Mouse (Mus musculus) C2C12 (cell line): ENCODE results near the gene Ptma. TPM values are rescaled to one million over a fixed set of nuclear protein-coding genes. Genes with fewer than 3 reads are reported as not detected.

ENCODE experiments used
- H3K27me3 ChIP-seq: one replicate; pipeline ENCODE4 v1.6.1; 2011; ENCODE audit not compliant: control insufficient read depth, insufficient read depth, insufficient read length
- H3K36me3 ChIP-seq: one replicate; pipeline ENCODE4 v1.6.1; 2011; ENCODE audit not compliant: control insufficient read depth, insufficient read depth
- H3K4me3 ChIP-seq: one replicate; pipeline ENCODE4 v1.5.1; 2011; ENCODE audit warnings: mild to moderate bottlenecking, control low read depth; ENCODE audit not compliant: poor library complexity, insufficient read depth, severe bottlenecking
- H3K79me2 ChIP-seq: one replicate; pipeline ENCODE4 v1.6.1; 2011; ENCODE audit not compliant: control insufficient read depth, insufficient read depth
- H3K79me3 ChIP-seq: one replicate; pipeline ENCODE4 v1.6.1; 2011; ENCODE audit warnings: low read depth, control low read depth
- H3ac ChIP-seq: one replicate; pipeline ENCODE3; 2011; ENCODE audit warnings: low read depth; ENCODE audit not compliant: control insufficient read depth, insufficient read length
- CEBPB ChIP-seq: IDR thresholded peaks from one replicate; pipeline ENCODE4 v1.6.1; 2011; ENCODE audit warnings: low read depth, mild to moderate bottlenecking, control low read depth, moderate library complexity
- CTCF ChIP-seq: IDR thresholded peaks from one replicate; pipeline ENCODE4 v1.5.1; 2011; ENCODE audit not compliant: control insufficient read depth, insufficient read depth, insufficient read length
- FOSL1 ChIP-seq: IDR thresholded peaks from one replicate; pipeline ENCODE4 v1.8.0; 2011; ENCODE audit warnings: mild to moderate bottlenecking, low read length; ENCODE audit not compliant: poor library complexity, insufficient read depth, severe bottlenecking
- MAX ChIP-seq: IDR thresholded peaks from one replicate; pipeline ENCODE4 v1.6.1; 2011; ENCODE audit warnings: mild to moderate bottlenecking, control low read depth
- MYOD1 ChIP-seq: IDR thresholded peaks from one replicate; pipeline ENCODE4 v1.6.1; 2011; ENCODE audit warnings: low read depth; ENCODE audit not compliant: control insufficient read depth, insufficient read length
- MYOG ChIP-seq: IDR thresholded peaks from one replicate; pipeline ENCODE4 v1.6.1; 2011; ENCODE audit not compliant: control insufficient read depth, insufficient read length; ENCODE audit errors: extremely low read depth
- USF1 ChIP-seq: IDR thresholded peaks from one replicate; pipeline ENCODE4 v1.6.1; 2011; ENCODE audit warnings: low read depth, mild to moderate bottlenecking, control low read depth, moderate library complexity
- polyA plus RNA-seq: library from polyadenylated mRNA; unstranded; fragments of >200 nt; fragmentation: generic; extraction: Trizol; gene quantifications from one replicate; pipeline ENCODE4 v1.2.1, GENCODE M21; 2012; ENCODE audit warnings: missing spikeins

Gene Ptma
- polyA plus RNA-seq, 1 experiment, result 2,542 TPM

- H3K36me3 ChIP-seq, result no peaks in the 10 kb centered on the region
- no peaks in the 10 kb centered on the region for H3K27me3 ChIP-seq
- TF ChIP-seq USF1 (no peak), FOSL1 (no peak), CEBPB (no peak), MAX (no peak), CTCF (no peak), MYOD1 (no peak), MYOG (no peak)
- H3K79me3 ChIP-seq, result no peaks in the 10 kb centered on the region
- no peaks in the 10 kb centered on the region for H3K79me2 ChIP-seq
- H3ac ChIP-seq, result no peak overlapping the region
- H3K4me3 ChIP-seq, result no peak overlapping the region
Observed at GRCm38 (mm10) chr1:86557872-86558271, 31.3 kb downstream of the Ptma start.

GRCm38 (mm10) chr1:86559232-86559631 is 32.7 kb downstream of the Ptma start:
- no peak for TF ChIP-seq MYOG
- TF ChIP-seq MAX, result no peak
- no peak for TF ChIP-seq FOSL1
- no peak for TF ChIP-seq CTCF
- no peak for TF ChIP-seq USF1
- no peak for TF ChIP-seq MYOD1
- TF ChIP-seq CEBPB, result no peak
- Histone ChIP-seq H3K4me3 (no peak overlapping the region), H3K79me3 (no peaks in the 10 kb centered on the region), H3K79me2 (no peaks in the 10 kb centered on the region), H3ac (no peak overlapping the region), H3K27me3 (no peaks in the 10 kb centered on the region), H3K36me3 (no peaks in the 10 kb centered on the region)

GRCm38 (mm10) chr1:86562663-86563062 is 36.1 kb downstream of the Ptma start:
- no peak for TF ChIP-seq MYOD1
- TF ChIP-seq MYOG, result no peak
- TF ChIP-seq MAX, result no peak
- TF ChIP-seq FOSL1, result no peak
- no peak for TF ChIP-seq CTCF
- TF ChIP-seq CEBPB, result no peak
- no peak for TF ChIP-seq USF1
- Histone ChIP-seq H3K27me3 (no peaks in the 10 kb centered on the region), H3ac (no peak overlapping the region), H3K36me3 (no peaks in the 10 kb centered on the region), H3K4me3 (no peak overlapping the region), H3K79me2 (no peaks in the 10 kb centered on the region), H3K79me3 (no peaks in the 10 kb centered on the region)

GRCm38 (mm10) chr1:86568409-86568808 is 41.9 kb downstream of the Ptma start:
- Histone ChIP-seq H3K36me3 (no peaks in the 10 kb centered on the region), H3K79me2 (no peaks in the 10 kb centered on the region), H3K4me3 (no peak overlapping the region), H3K27me3 (no peaks in the 10 kb centered on the region), H3ac (no peak overlapping the region), H3K79me3 (no peaks in the 10 kb centered on the region)
- TF ChIP-seq MAX (no peak), CEBPB (no peak), USF1 (no peak), MYOG (no peak), FOSL1 (no peak), MYOD1 (no peak)

- no peaks in the 10 kb centered on the region for H3K36me3 ChIP-seq
Observed at GRCm38 (mm10) chr1:86569292-86569860, 42.9 kb downstream of the Ptma start.

GRCm38 (mm10) chr1:86571381-86571780 is 44.9 kb downstream of the Ptma start:
- Histone ChIP-seq H3ac (no peak overlapping the region), H3K4me3 (no peak overlapping the region), H3K79me3 (no peaks in the 10 kb centered on the region), H3K36me3 (no peaks in the 10 kb centered on the region), H3K79me2 (no peaks in the 10 kb centered on the region), H3K27me3 (no peaks in the 10 kb centered on the region)
- TF ChIP-seq MYOD1 (no peak), CEBPB (no peak), FOSL1 (no peak), MAX (no peak), CTCF (no peak), MYOG (no peak), USF1 (no peak)

More at GRCm38 (mm10) chr1:86569292-86569860, 42.9 kb downstream of the Ptma start:
- no peaks in the 10 kb centered on the region for H3K79me3 ChIP-seq
- no peaks in the 10 kb centered on the region for H3K79me2 ChIP-seq
- no peak overlapping the region for H3ac ChIP-seq
- H3K4me3 ChIP-seq, result no peak overlapping the region
- TF ChIP-seq FOSL1 (no peak), USF1 (no peak), MYOG (no peak), CTCF (no peak), MYOD1 (no peak)
- no peaks in the 10 kb centered on the region for H3K27me3 ChIP-seq
